Mouse (Mus musculus) lung, postnatal 0 days (tissue): ENCODE measurements at regions not wholly inside any gene's neighbourhood (a gene's known extent, or its start where the extent isn't known, plus 50 kb on each side); places are given as distances from the start of the nearest gene placed in this dataset.

ENCODE experiments used
- CTCF ChIP-seq: IDR thresholded peaks from 2 replicates; pipeline ENCODE4 v1.5.1; 2016; ENCODE audit warnings: antibody characterized with exemption, mild to moderate bottlenecking
- EP300 ChIP-seq: IDR thresholded peaks from 2 replicates; pipeline ENCODE4 v1.6.1; 2016; ENCODE audit warnings: antibody characterized with exemption, mild to moderate bottlenecking, control low read depth

DNA sequence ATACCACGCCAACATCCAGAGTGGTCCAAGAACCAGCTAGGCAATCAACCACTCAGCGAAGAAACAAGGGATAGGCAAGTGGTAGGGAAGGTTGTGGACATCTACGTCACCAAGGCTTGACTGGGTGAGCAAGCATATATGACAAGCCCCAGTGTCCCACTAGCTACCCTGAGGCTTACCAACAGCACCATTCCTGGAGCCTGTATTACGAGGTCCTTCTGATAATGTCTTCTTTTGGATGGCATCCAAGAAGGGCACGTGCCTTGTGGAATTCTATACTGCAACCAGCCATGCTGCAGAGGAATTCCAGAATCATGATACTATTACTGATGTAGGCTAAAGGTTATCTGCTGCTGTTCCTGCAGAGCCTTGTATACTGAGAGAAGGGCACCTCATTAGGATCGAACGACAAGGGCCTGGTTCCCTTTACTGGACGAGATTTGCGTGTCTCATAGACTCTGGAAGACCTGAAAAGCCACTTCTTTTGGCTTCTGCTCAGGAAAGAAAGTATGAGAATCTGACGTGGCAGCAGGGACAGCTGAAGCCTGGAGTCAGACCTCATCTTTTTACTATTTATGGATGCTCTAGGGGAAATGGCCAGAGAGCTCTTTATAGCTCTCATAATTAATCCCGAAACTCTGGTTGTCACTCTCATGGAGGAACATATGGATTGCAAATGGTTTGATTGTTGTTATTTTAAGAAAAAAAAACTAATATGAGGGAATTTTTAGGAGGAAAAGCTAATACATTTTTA lies 101.5 kb upstream of the Rmdn2 start:
- TF ChIP-seq CTCF (no peak), EP300 (no peak)
